Mouse (Mus musculus) liver, embryonic 16.5 days (tissue): Measurements from ENCODE around the gene B230307C23Rik. TPM values are rescaled to one million over a fixed set of nuclear protein-coding genes. Genes with fewer than 3 reads are reported as not detected.
"Not testable (repeated sequence)": the region's sequence is repeated elsewhere in the genome, so short reads cannot be mapped to it uniquely, and the experiment has no call there.

Source experiments
- ATAC-seq: fragments of 200-750 bp; cut with Nextera tagmentation; 2 replicates; pipeline ENCODE4 v1.8.0; 2017; ENCODE audit warnings: low read depth, mild to moderate bottlenecking, moderate number of reproducible peaks, moderate library complexity
- H3K27ac ChIP-seq: fragments of 300-500 bp; sonication (generic); 2 replicates; pipeline ENCODE4 v1.5.1; 2014; ENCODE audit warnings: mild to moderate bottlenecking, low read length
- H3K27me3 ChIP-seq: fragments of 300-500 bp; sonication (generic); 2 replicates; pipeline ENCODE4 v1.6.1; 2014; ENCODE audit warnings: low read depth, low read length, mixed read lengths; ENCODE audit not compliant: control insufficient read depth, insufficient read depth
- H3K36me3 ChIP-seq: fragments of 300-500 bp; sonication (generic); 2 replicates; pipeline ENCODE4 v1.6.1; 2014; ENCODE audit warnings: mild to moderate bottlenecking; ENCODE audit not compliant: control insufficient read depth, insufficient read depth
- H3K4me1 ChIP-seq: fragments of 300-500 bp; sonication (generic); 2 replicates; pipeline ENCODE4 v1.6.1; 2014; ENCODE audit warnings: low read depth, low read length, mixed read lengths; ENCODE audit not compliant: control insufficient read depth
- H3K4me2 ChIP-seq: fragments of 300-500 bp; sonication (generic); 2 replicates; pipeline ENCODE4 v1.6.1; 2014; ENCODE audit warnings: low read depth, low read length, mixed read lengths
- H3K4me3 ChIP-seq: fragments of 300-500 bp; sonication (generic); 2 replicates; pipeline ENCODE4 v1.5.1; 2014; ENCODE audit warnings: low read depth, mild to moderate bottlenecking, low read length
- H3K9ac ChIP-seq: fragments of 300-500 bp; sonication (generic); 2 replicates; pipeline ENCODE4 v1.6.1; 2014; ENCODE audit warnings: low read depth, low read length
- H3K9me3 ChIP-seq: fragments of 300-500 bp; sonication (generic); replicated peaks from 2 replicates; pipeline ENCODE4 v1.6.1; 2016; ENCODE audit warnings: low read length; ENCODE audit not compliant: control insufficient read depth
- WGBS: fragments of 180-500 bp; shearing (Covaris S2); extraction: QIAGEN DNeasy Blood & Tissue Kit; methylation state at CpG from one replicate; pipeline ENCODE4 v1.1.7; 2014; ENCODE audit not compliant: insufficient replicate concordance; 5-methylcytosine and 5-hydroxymethylcytosine counted together
- polyA plus RNA-seq: library from polyadenylated mRNA; unstranded; fragments of >200 nt; fragmentation: Nextera tagmentation; extraction: Ambion mirVana; gene quantifications from 2 replicates; pipeline ENCODE4 v1.2.1, GENCODE M21; 2015

Gene B230307C23Rik
- polyA plus RNA-seq, 1 experiment from 2014 or later, result 8.7 TPM

DNA sequence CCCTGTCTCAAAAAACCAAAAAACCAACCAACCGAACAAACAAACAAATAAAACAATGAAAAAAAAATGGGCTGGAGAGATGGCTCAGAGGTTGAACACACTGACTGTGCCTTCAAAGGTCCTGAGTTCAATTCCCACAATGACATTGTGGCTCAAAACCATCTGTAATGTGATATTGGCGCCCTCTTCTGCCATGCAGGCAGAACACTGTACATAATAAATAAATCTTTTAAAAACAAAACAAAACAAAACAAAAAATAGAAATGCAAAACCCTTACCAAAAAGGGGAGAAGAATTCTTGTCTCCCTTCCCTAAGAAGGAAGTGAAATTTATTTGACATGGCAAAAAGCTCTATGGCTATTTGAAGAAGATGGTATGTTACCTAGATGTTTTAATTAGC is 5.6 kb upstream of the B230307C23Rik start:
- no peak overlapping the region for H3K4me2 ChIP-seq
- H3K9ac ChIP-seq, result no peak overlapping the region
- 42% methylated on average over 2 of the region's 2 CpGs for WGBS
- no peak overlapping the region for H3K4me3 ChIP-seq
- no peaks in the 10 kb centered on the region for H3K9me3 ChIP-seq
- no peaks in the 10 kb centered on the region for H3K27me3 ChIP-seq
- H3K27ac ChIP-seq, result no peak overlapping the region
- no peaks in the 10 kb centered on the region for H3K36me3 ChIP-seq
- no peak for ATAC-seq
- H3K4me1 ChIP-seq, result peaks cover 5% of the 10 kb centered on the region

GRCm38 (mm10) chr16:97992477-97992876 is 4.6 kb upstream of the B230307C23Rik start:
- 71% methylated on average over 3 of the region's 3 CpGs for WGBS
- ATAC-seq, H3K27ac ChIP-seq, H3K4me3 ChIP-seq, H3K9me3 ChIP-seq, H3K4me1 ChIP-seq, H3K27me3 ChIP-seq, H3K4me2 ChIP-seq, H3K9ac ChIP-seq, H3K36me3 ChIP-seq: not testable (repeated sequence)

GRCm38 (mm10) chr16:97995849-97996615 is 1.1 kb upstream of the B230307C23Rik start:
- Histone ChIP-seq H3K4me1 (peaks cover 15% of the 10 kb centered on the region), H3K27ac (peak overlapping the region; percentile 88), H3K27me3 (no peaks in the 10 kb centered on the region), H3K9me3 (no peaks in the 10 kb centered on the region), H3K9ac (peak overlapping the region; percentile 72), H3K36me3 (no peaks in the 10 kb centered on the region), H3K4me3 (peak overlapping the region; percentile 70), H3K4me2 (peak overlapping the region; percentile 92)
- ATAC-seq, result no peak
- WGBS, result 6% methylated on average over 1 of the region's 1 CpGs

- WGBS, result 1% methylated on average over 8 of the region's 8 CpGs
- not testable (repeated sequence) for H3K36me3 ChIP-seq, H3K9me3 ChIP-seq, ATAC-seq, H3K27me3 ChIP-seq
- peak overlapping the region; percentile 92 for H3K4me2 ChIP-seq
- H3K4me3 ChIP-seq, result peak overlapping the region; percentile 70
- H3K9ac ChIP-seq, result peak overlapping the region; percentile 72
- peaks cover 15% of the 10 kb centered on the region for H3K4me1 ChIP-seq
- peak overlapping the region; percentile 6 for H3K27ac ChIP-seq
Observed at GRCm38 (mm10) chr16:97997383-97997731, 242 bp downstream of the B230307C23Rik start.

- ATAC-seq, result no peak
- H3K4me1 ChIP-seq, result no peaks in the 10 kb centered on the region
- no peaks in the 10 kb centered on the region; the same call in 1 of the 2 replicates for H3K9me3 ChIP-seq
- no peaks in the 10 kb centered on the region for H3K27me3 ChIP-seq
- H3K36me3 ChIP-seq, result peaks cover 4% of the 10 kb centered on the region; the same call in 1 of the 2 replicates
- no peak overlapping the region for H3K4me2 ChIP-seq
- H3K9ac ChIP-seq, result no peak overlapping the region
- 79% methylated on average over 3 of the region's 3 CpGs for WGBS
- H3K27ac ChIP-seq, result no peak overlapping the region
- H3K4me3 ChIP-seq, result no peak overlapping the region
Observed at GRCm38 (mm10) chr16:98022081-98022480, 25.0 kb downstream of the B230307C23Rik start.

GRCm38 (mm10) chr16:98022657-98023345 is 25.7 kb downstream of the B230307C23Rik start:
- ATAC-seq, result no peak
- 66% methylated on average over 2 of the region's 2 CpGs for WGBS
- Histone ChIP-seq H3K4me2 (no peak overlapping the region), H3K4me3 (no peak overlapping the region), H3K36me3 (peaks cover 4% of the 10 kb centered on the region; the same call in 1 of the 2 replicates), H3K9me3 (no peaks in the 10 kb centered on the region; the same call in 1 of the 2 replicates), H3K27me3 (no peaks in the 10 kb centered on the region), H3K27ac (no peak overlapping the region), H3K9ac (no peak overlapping the region), H3K4me1 (no peaks in the 10 kb centered on the region)

- H3K36me3 ChIP-seq, H3K4me2 ChIP-seq, H3K4me1 ChIP-seq, H3K9me3 ChIP-seq, H3K27me3 ChIP-seq, H3K27ac ChIP-seq, H3K4me3 ChIP-seq, H3K9ac ChIP-seq, ATAC-seq: not testable (repeated sequence)
- WGBS, result 78% methylated on average over 8 of the region's 8 CpGs
Observed at GRCm38 (mm10) chr16:98026186-98026585, 29.1 kb downstream of the B230307C23Rik start.

- not testable (repeated sequence) for H3K9me3 ChIP-seq, H3K4me2 ChIP-seq, ATAC-seq, H3K9ac ChIP-seq, H3K36me3 ChIP-seq, H3K27me3 ChIP-seq, H3K4me1 ChIP-seq, H3K4me3 ChIP-seq, H3K27ac ChIP-seq
- WGBS, result 92% methylated on average over 2 of the region's 2 CpGs
Observed at GRCm38 (mm10) chr16:98034971-98035370, 37.9 kb downstream of the B230307C23Rik start.

DNA sequence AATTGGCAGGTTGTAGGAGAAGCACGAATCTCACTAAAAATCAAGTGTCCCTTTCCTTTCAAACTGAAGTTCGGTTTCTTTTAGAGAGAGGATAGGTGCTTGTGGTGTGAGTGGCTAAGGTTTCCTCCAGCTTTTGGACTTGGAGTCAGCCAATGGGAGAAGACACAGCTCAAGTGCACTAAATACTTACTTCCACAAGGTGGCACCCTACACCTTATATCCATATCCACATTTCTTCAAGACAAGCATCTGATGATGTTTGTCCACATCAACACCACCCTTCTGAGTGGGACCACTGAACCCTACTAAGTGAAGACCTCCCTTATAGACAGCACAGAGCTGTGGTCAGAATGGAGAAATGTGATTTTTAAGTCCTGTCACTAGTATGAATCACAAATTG is 44.6 kb downstream of the B230307C23Rik start:
- ATAC-seq, result no peak
- 55% methylated on average over 2 of the region's 2 CpGs for WGBS
- H3K27ac ChIP-seq, result no peak overlapping the region
- no peaks in the 10 kb centered on the region for H3K36me3 ChIP-seq
- H3K4me1 ChIP-seq, result no peaks in the 10 kb centered on the region
- no peaks in the 10 kb centered on the region for H3K27me3 ChIP-seq
- no peaks in the 10 kb centered on the region for H3K9me3 ChIP-seq
- H3K9ac ChIP-seq, result no peak overlapping the region
- H3K4me2 ChIP-seq, result no peak overlapping the region
- no peak overlapping the region for H3K4me3 ChIP-seq
